In genomic region chr2:178194908-178195307, GRCm38 (mm10) we compare ENCODE assay signal across 15 mouse cellular contexts.
A peak's percentile ranks its signal among the peaks of the same experiment; 100 is the strongest.
DNase-seq lines count a peak whose midpoint lies in the region; ATAC-seq and TF ChIP-seq lines count a peak whose summit lies in the region.
"Had no signal": no experiment of that assay in that cellular context is flagged by ENCODE, and none has a peak within 500 bp of the region (broad histone marks: within the 10 kb centered on the region; RNA-seq: fewer than 3 reads in every experiment).

No protein-coding gene starts in this region.

- 15% methylated on average over 5 of the region's 5 CpGs for WGBS in cerebellum, adult 2 months
- 43% methylated on average over 5 of the region's 5 CpGs for WGBS in hindbrain, embryonic 16.5 days
- 71% methylated on average over 5 of the region's 5 CpGs for WGBS in hindbrain, embryonic 12.5 days
- WGBS in heart, embryonic 16.5 days, result 24% methylated on average over 5 of the region's 5 CpGs
- 43% methylated on average over 5 of the region's 5 CpGs for WGBS in midbrain, postnatal 0 days

- no peak for TF ChIP-seq POLR2A in cerebellum, adult 2 months (IDR thresholded peaks at IDR 0.05; ENCODE audit: borderline replicate concordance, insufficient read depth, low read length)

- H3K27me3 ChIP-seq in cerebellum, adult 2 months (ENCODE audit: control insufficient read depth, insufficient read depth, low read length), result no peaks in the 10 kb centered on the region
- H3K27me3 ChIP-seq in hindbrain, embryonic 16.5 days (replicated peaks; ENCODE audit: control insufficient read depth, insufficient read depth, low read length), result no peaks in the 10 kb centered on the region
- H3K27me3 ChIP-seq in hindbrain, embryonic 12.5 days, result no peaks in the 10 kb centered on the region
- H3K27me3 ChIP-seq in heart, embryonic 16.5 days (ENCODE audit: control insufficient read depth, insufficient read depth, low read length), result no peaks in the 10 kb centered on the region; the same call in 1 of the 2 replicates
- H3K27me3 ChIP-seq in midbrain, postnatal 0 days (ENCODE audit: insufficient read depth, low read length), result no peaks in the 10 kb centered on the region
- H3K27me3 ChIP-seq: lung, embryonic 15.5 days had no signal

- no peak overlapping the region for H3K9ac ChIP-seq in hindbrain, embryonic 16.5 days (ENCODE audit: low read depth, low read length)
- H3K9ac ChIP-seq in hindbrain, embryonic 12.5 days, result no peak overlapping the region
- no peak overlapping the region for H3K9ac ChIP-seq in heart, embryonic 16.5 days (ENCODE audit: low read length)
- H3K9ac ChIP-seq in midbrain, postnatal 0 days (replicated peaks; ENCODE audit: low read length, poor library complexity, severe bottlenecking), result no peak overlapping the region
- H3K9ac ChIP-seq: lung, embryonic 15.5 days had no signal

- peak; percentile 38 to 39 for DNase-seq in cerebellum, adult 2 months
- no peak for DNase-seq in cerebellum, adult 9-10 months
- DNase-seq in midbrain, postnatal 0 days (ENCODE audit: low spot score), result peak; percentile 18
- DNase-seq in embryo, embryonic 11 days, result no peak
- DNase-seq: cerebellum, adult 9-11 months; gastrocnemius, postnatal 10 days; layer of hippocampus, adult 9-11 months; right cerebral cortex, adult 18-20 months; thymus, postnatal 36 days had no signal

- no peak for ATAC-seq in hindbrain, embryonic 16.5 days
- ATAC-seq in hindbrain, embryonic 12.5 days (ENCODE audit: low FRiP score), result no peak
- ATAC-seq in heart, embryonic 16.5 days (replicated peaks; ENCODE audit: extremely low read depth, insufficient read depth, low FRiP score), result peak; percentile 61; the same call in 1 of the 2 replicates
- ATAC-seq in midbrain, postnatal 0 days (ENCODE audit: low FRiP score), result 0 out of 2 replicates have a peak, but pooled peaks have one; percentile 24
- ATAC-seq in CD4-positive, CD25-positive, alpha-beta regulatory T cell, adult 4 months, result no peak

- H3K4me1 ChIP-seq in cerebellum, adult 2 months (ENCODE audit: control insufficient read depth, insufficient read depth, low read length), result peaks cover 59% of the 10 kb centered on the region
- peaks cover 20% of the 10 kb centered on the region for H3K4me1 ChIP-seq in hindbrain, embryonic 16.5 days (ENCODE audit: control insufficient read depth, insufficient read depth, low read depth, low read length)
- peaks cover 17% of the 10 kb centered on the region for H3K4me1 ChIP-seq in hindbrain, embryonic 12.5 days
- H3K4me1 ChIP-seq in heart, embryonic 16.5 days (ENCODE audit: control insufficient read depth, insufficient read depth, low read length), result peaks cover 9% of the 10 kb centered on the region
- peaks cover 18% of the 10 kb centered on the region for H3K4me1 ChIP-seq in midbrain, postnatal 0 days (ENCODE audit: insufficient read depth, low read length)
- H3K4me1 ChIP-seq: lung, embryonic 15.5 days had no signal

- TF ChIP-seq CTCF in cerebellum, adult 2 months (IDR thresholded peaks at IDR 0.05; ENCODE audit: borderline replicate concordance, insufficient read depth, low read depth, low read length), result no peak
- no peak for TF ChIP-seq CTCF in midbrain, postnatal 0 days (IDR thresholded peaks at IDR 0.05)

- peak overlapping the region; percentile 47; the same call in 1 of the 2 replicates for H3K27ac ChIP-seq in cerebellum, adult 2 months (ENCODE audit: insufficient read depth, low read length)
- peak overlapping the region; percentile 3 for H3K27ac ChIP-seq in hindbrain, embryonic 16.5 days (ENCODE audit: low read depth, low read length)
- H3K27ac ChIP-seq in hindbrain, embryonic 12.5 days, result no peak overlapping the region; the same call in 1 of the 2 replicates
- no peak overlapping the region for H3K27ac ChIP-seq in heart, embryonic 16.5 days (ENCODE audit: low read length)
- peak overlapping the region; percentile 51; the same call in 1 of the 2 replicates for H3K27ac ChIP-seq in midbrain, postnatal 0 days (ENCODE audit: low read depth, low read length)
- H3K27ac ChIP-seq: lung, embryonic 15.5 days; stomach, postnatal 0 days had no signal

- no peak overlapping the region for H3K4me3 ChIP-seq in cerebellum, adult 2 months (replicated peaks; ENCODE audit: insufficient read depth, low read depth, low read length)
- no peak overlapping the region for H3K4me3 ChIP-seq in hindbrain, embryonic 16.5 days (ENCODE audit: low read length)
- no peak overlapping the region for H3K4me3 ChIP-seq in hindbrain, embryonic 12.5 days
- no peak overlapping the region for H3K4me3 ChIP-seq in heart, embryonic 16.5 days (ENCODE audit: low read length)
- H3K4me3 ChIP-seq in midbrain, postnatal 0 days (ENCODE audit: low read depth, low read length), result no peak overlapping the region
- H3K4me3 ChIP-seq: lung, embryonic 15.5 days had no signal

- H3K4me2 ChIP-seq in hindbrain, embryonic 16.5 days (ENCODE audit: low read length), result no peak overlapping the region
- no peak overlapping the region for H3K4me2 ChIP-seq in hindbrain, embryonic 12.5 days (replicated peaks)
- no peak overlapping the region for H3K4me2 ChIP-seq in heart, embryonic 16.5 days (ENCODE audit: low read depth, low read length)
- no peak overlapping the region for H3K4me2 ChIP-seq in midbrain, postnatal 0 days (ENCODE audit: low read depth, low read length, poor library complexity, severe bottlenecking)
- H3K4me2 ChIP-seq: lung, embryonic 15.5 days had no signal

- no peaks in the 10 kb centered on the region for H3K36me3 ChIP-seq in hindbrain, embryonic 16.5 days (ENCODE audit: control insufficient read depth, insufficient read depth, low read length)
- H3K36me3 ChIP-seq in hindbrain, embryonic 12.5 days, result no peaks in the 10 kb centered on the region
- H3K36me3 ChIP-seq in heart, embryonic 16.5 days (ENCODE audit: control insufficient read depth, insufficient read depth), result no peaks in the 10 kb centered on the region
- H3K36me3 ChIP-seq in midbrain, postnatal 0 days (ENCODE audit: insufficient read depth, low read length), result no peaks in the 10 kb centered on the region
- H3K36me3 ChIP-seq: lung, embryonic 15.5 days had no signal

- H3K9me3 ChIP-seq in hindbrain, embryonic 16.5 days (ENCODE audit: control insufficient read depth, low read length), result no peaks in the 10 kb centered on the region
- no peaks in the 10 kb centered on the region for H3K9me3 ChIP-seq in hindbrain, embryonic 12.5 days (replicated peaks)
- H3K9me3 ChIP-seq in heart, embryonic 16.5 days (replicated peaks; ENCODE audit: control insufficient read depth, low read length), result no peaks in the 10 kb centered on the region
- H3K9me3 ChIP-seq in midbrain, postnatal 0 days (ENCODE audit: low read length), result no peaks in the 10 kb centered on the region
- H3K9me3 ChIP-seq: lung, embryonic 15.5 days had no signal

Comparison
In these comparisons a context has a peak if more than half of its experiments do, and no peak if none do; other contexts are left out.
1. DNase-seq: peak in cerebellum, adult 2 months (2 of 2) and midbrain, postnatal 0 days (single experiment); none in cerebellum, adult 9-10 months (single experiment) and embryo, embryonic 11 days (single experiment).
2. H3K27ac ChIP-seq: peak in cerebellum, adult 2 months (single experiment), hindbrain, embryonic 16.5 days (single experiment) and midbrain, postnatal 0 days (single experiment); none in hindbrain, embryonic 12.5 days (single experiment) and heart, embryonic 16.5 days (single experiment).
3. ATAC-seq: peak in heart, embryonic 16.5 days (single experiment) and midbrain, postnatal 0 days (single experiment); none in hindbrain, embryonic 16.5 days (single experiment), hindbrain, embryonic 12.5 days (single experiment) and CD4-positive, CD25-positive, alpha-beta regulatory T cell, adult 4 months (single experiment).